14 mouse cellular contexts compared by ENCODE assay signal in genomic region chr6:78552353-78552698, GRCm38 (mm10).
DNase-seq lines count a peak whose midpoint lies in the region; ATAC-seq and TF ChIP-seq lines count a peak whose summit lies in the region.
"Had no signal": no experiment of that assay in that cellular context is flagged by ENCODE, and none has a peak within 500 bp of the region (broad histone marks: within the 10 kb centered on the region; RNA-seq: fewer than 3 reads in every experiment).

No protein-coding gene starts in this region.

- no peak overlapping the region for H3K27ac ChIP-seq in kidney, embryonic 16.5 days (ENCODE audit: low read length)
- no peak overlapping the region for H3K27ac ChIP-seq in neural tube, embryonic 12.5 days
- no peak overlapping the region for H3K27ac ChIP-seq in gastrocnemius, adult 2 months
- no peak overlapping the region for H3K27ac ChIP-seq in intestine, embryonic 16.5 days (ENCODE audit: low read length)
- H3K27ac ChIP-seq: left cerebral cortex, adult 2 months; liver, embryonic 15.5 days had no signal

- H3K36me3 ChIP-seq in kidney, embryonic 16.5 days (ENCODE audit: insufficient read depth, low read length): no peaks in the 10 kb centered on the region
- no peaks in the 10 kb centered on the region for H3K36me3 ChIP-seq in neural tube, embryonic 12.5 days
- no peaks in the 10 kb centered on the region for H3K36me3 ChIP-seq in intestine, embryonic 16.5 days (ENCODE audit: control insufficient read depth, insufficient read depth, low read length)
- H3K36me3 ChIP-seq: liver, embryonic 15.5 days had no signal

- H3K9me3 ChIP-seq in kidney, embryonic 16.5 days (ENCODE audit: low read length): no peaks in the 10 kb centered on the region
- H3K9me3 ChIP-seq in neural tube, embryonic 12.5 days: no peaks in the 10 kb centered on the region
- no peaks in the 10 kb centered on the region for H3K9me3 ChIP-seq in intestine, embryonic 16.5 days (ENCODE audit: control insufficient read depth, low read length)
- H3K9me3 ChIP-seq: liver, embryonic 15.5 days had no signal

- intact Hi-C loops in gastrocnemius, adult 2 months (cut with DNase I): no loop called here

- no peak for ATAC-seq in kidney, embryonic 16.5 days (ENCODE audit: low FRiP score, low TSS enrichment)
- peak; percentile 76 for ATAC-seq in neural tube, embryonic 12.5 days (ENCODE audit: low FRiP score, low read depth)
- no peak for ATAC-seq in intestine, embryonic 16.5 days
- ATAC-seq: CD4-positive, CD25-positive, alpha-beta regulatory T cell, adult 4 months; intestine, postnatal 0 days had no signal

- 18% methylated on average over 5 of the region's 5 CpGs for WGBS in kidney, embryonic 16.5 days
- 11% methylated on average over 5 of the region's 5 CpGs for WGBS in neural tube, embryonic 12.5 days
- WGBS in intestine, embryonic 16.5 days: 54% methylated on average over 5 of the region's 5 CpGs

- peak; percentile 3 for DNase-seq in kidney, postnatal 4 days
- DNase-seq in embryo, embryonic 9.5 days (ENCODE audit: extremely low spot score): peak; percentile 16
- peak; percentile 7 to 10 for DNase-seq in layer of hippocampus, adult 8-10 months (ENCODE audit: low spot score in 2 of 2)
- no peak for DNase-seq in gastrocnemius, adult 2 months
- no peak for DNase-seq in testis, postnatal 14 days (ENCODE audit: low spot score)
- DNase-seq: adrenal gland, adult 8-10 months; thymus, postnatal 25 days had no signal

- TF ChIP-seq CTCF in gastrocnemius, adult 2 months (IDR thresholded peaks at IDR 0.05): no peak

- H3K4me1 ChIP-seq in kidney, embryonic 16.5 days (ENCODE audit: insufficient read depth, low read length): 0 out of 2 replicates have a peak, but pooled peaks cover 5% of the 10 kb centered on the region
- H3K4me1 ChIP-seq in neural tube, embryonic 12.5 days: peaks cover 17% of the 10 kb centered on the region
- no peaks in the 10 kb centered on the region for H3K4me1 ChIP-seq in intestine, embryonic 16.5 days (ENCODE audit: control insufficient read depth, insufficient read depth, low read length)
- H3K4me1 ChIP-seq: liver, embryonic 15.5 days had no signal

- H3K4me2 ChIP-seq in kidney, embryonic 16.5 days (replicated peaks; ENCODE audit: low read depth, low read length): no peak overlapping the region
- H3K4me2 ChIP-seq in neural tube, embryonic 12.5 days (replicated peaks): peak overlapping the region; percentile 8; the same call in 1 of the 2 replicates
- H3K4me2 ChIP-seq in intestine, embryonic 16.5 days (ENCODE audit: low read depth, low read length): no peak overlapping the region
- H3K4me2 ChIP-seq: liver, embryonic 15.5 days had no signal

- H3K27me3 ChIP-seq in kidney, embryonic 16.5 days (ENCODE audit: insufficient read depth, low read length): no peaks in the 10 kb centered on the region
- H3K27me3 ChIP-seq in neural tube, embryonic 12.5 days (replicated peaks): no peaks in the 10 kb centered on the region
- H3K27me3 ChIP-seq in intestine, embryonic 16.5 days (replicated peaks; ENCODE audit: control insufficient read depth, insufficient read depth, low read length): no peaks in the 10 kb centered on the region
- H3K27me3 ChIP-seq: liver, embryonic 15.5 days had no signal

- no peak overlapping the region for H3K4me3 ChIP-seq in kidney, embryonic 16.5 days (ENCODE audit: low read length)
- no peak overlapping the region for H3K4me3 ChIP-seq in neural tube, embryonic 12.5 days
- no peak overlapping the region for H3K4me3 ChIP-seq in gastrocnemius, adult 2 months
- H3K4me3 ChIP-seq in intestine, embryonic 16.5 days (ENCODE audit: low read length): no peak overlapping the region
- H3K4me3 ChIP-seq: left cerebral cortex, adult 2 months; liver, embryonic 15.5 days had no signal

- H3K9ac ChIP-seq in kidney, embryonic 16.5 days (replicated peaks; ENCODE audit: low read length): no peak overlapping the region
- H3K9ac ChIP-seq in neural tube, embryonic 12.5 days: no peak overlapping the region
- no peak overlapping the region for H3K9ac ChIP-seq in intestine, embryonic 16.5 days (ENCODE audit: low read depth, low read length)
- H3K9ac ChIP-seq: liver, embryonic 15.5 days had no signal

Comparison
In these comparisons a context has a peak if more than half of its experiments do, and no peak if none do; other contexts are left out.
1. DNase-seq: peak in kidney, postnatal 4 days (2 of 2), embryo, embryonic 9.5 days (single experiment) and layer of hippocampus, adult 8-10 months (2 of 2); none in gastrocnemius, adult 2 months (single experiment) and testis, postnatal 14 days (single experiment).